Mouse (Mus musculus) right cerebral cortex, postnatal 10 days (tissue): ENCODE measurements around the gene Slc2a10.

Source experiments
- DNase-seq, 2 experiments: peaks; one replicate each; pipeline ENCODE4 v3.0.0; 2021; ENCODE audit warnings: low spot score in 2 of 2

Slc2a10 gene

GRCm38 (mm10) chr2:165503259-165504203 lies at the start of gene Slc2a10:
Gene Slc2a10 (plus strand): TSS chr2:165503787.
- DNase-seq = peak; percentile 48 to 65

- no peak for DNase-seq
Measured at GRCm38 (mm10) chr2:165456710-165457109, 46.9 kb upstream of the Slc2a10 start.

- DNase-seq = no peak
Measured at GRCm38 (mm10) chr2:165458189-165458588, 45.4 kb upstream of the Slc2a10 start.

GRCm38 (mm10) chr2:165459663-165460062 lies 43.9 kb upstream of the Slc2a10 start:
- DNase-seq = no peak

GRCm38 (mm10) chr2:165467824-165468452 lies 35.6 kb upstream of the Slc2a10 start:
- peak in 1 of 2 experiments; percentile 44 for DNase-seq

- DNase-seq = no peak
Measured at GRCm38 (mm10) chr2:165470167-165470566, 33.4 kb upstream of the Slc2a10 start.

- no peak for DNase-seq
Measured at GRCm38 (mm10) chr2:165471943-165472342, 31.6 kb upstream of the Slc2a10 start.

- DNase-seq = peak in 1 of 2 experiments; percentile 55
Measured at GRCm38 (mm10) chr2:165473003-165473402, 30.6 kb upstream of the Slc2a10 start, which contains the start of gene Slc13a3. Gene Slc13a3 (minus strand): TSS chr2:165473230.

- no peak for DNase-seq
Measured at GRCm38 (mm10) chr2:165475412-165475811, 28.2 kb upstream of the Slc2a10 start.

- DNase-seq = no peak
Measured at GRCm38 (mm10) chr2:165475850-165476249, 27.7 kb upstream of the Slc2a10 start.

GRCm38 (mm10) chr2:165482003-165482402 lies 21.6 kb upstream of the Slc2a10 start:
- no peak for DNase-seq

GRCm38 (mm10) chr2:165484152-165484551 lies 19.4 kb upstream of the Slc2a10 start:
- no peak for DNase-seq

GRCm38 (mm10) chr2:165485826-165486225 lies 17.8 kb upstream of the Slc2a10 start:
- DNase-seq = no peak

- peak; percentile 43 to 49 for DNase-seq
Measured at GRCm38 (mm10) chr2:165486401-165486800, 17.2 kb upstream of the Slc2a10 start.

- DNase-seq = peak; percentile 75 to 79
Measured at GRCm38 (mm10) chr2:165486881-165487535, 16.6 kb upstream of the Slc2a10 start.

- DNase-seq = peak; percentile 90
Measured at GRCm38 (mm10) chr2:165492648-165493553, 10.7 kb upstream of the Slc2a10 start, which contains the start of gene Trp53rka. Gene Trp53rka (minus strand): TSS chr2:165493324.

GRCm38 (mm10) chr2:165493587-165494210 lies 9.9 kb upstream of the Slc2a10 start:
- DNase-seq = peak; percentile 79 to 90

- no peak for DNase-seq
Measured at GRCm38 (mm10) chr2:165494495-165494894, 9.1 kb upstream of the Slc2a10 start.

- DNase-seq = peak in 1 of 2 experiments; percentile 66
Measured at GRCm38 (mm10) chr2:165496251-165496650, 7.3 kb upstream of the Slc2a10 start.

GRCm38 (mm10) chr2:165497706-165498275 lies 5.8 kb upstream of the Slc2a10 start:
- DNase-seq = no peak
